9 mouse cellular contexts compared by ENCODE assay signal in genomic region chr2:153475114-153476112, GRCm38 (mm10). TPM values are rescaled to one million over a fixed set of nuclear protein-coding genes. Genes with fewer than 3 reads are reported as not detected.
DNase-seq lines count a peak whose midpoint lies in the region; ATAC-seq lines count a peak whose summit lies in the region.
"Had no signal": no experiment of that assay in that cellular context is flagged by ENCODE, and none has a peak within 500 bp of the region (broad histone marks: within the 10 kb centered on the region; RNA-seq: fewer than 3 reads in every experiment).

No protein-coding gene starts in this region.

- H3K4me1 ChIP-seq in lung, embryonic 16.5 days (replicated peaks; ENCODE audit: control insufficient read depth, insufficient read depth, low read length): peaks cover 23% of the 10 kb centered on the region
- H3K4me1 ChIP-seq in embryonic facial prominence, embryonic 10.5 days: peaks cover 52% of the 10 kb centered on the region
- peaks cover 40% of the 10 kb centered on the region for H3K4me1 ChIP-seq in liver, embryonic 15.5 days (replicated peaks)

- no peaks in the 10 kb centered on the region for H3K9me3 ChIP-seq in lung, embryonic 16.5 days (ENCODE audit: control insufficient read depth, low read length)
- no peaks in the 10 kb centered on the region for H3K9me3 ChIP-seq in embryonic facial prominence, embryonic 10.5 days
- no peaks in the 10 kb centered on the region for H3K9me3 ChIP-seq in liver, embryonic 15.5 days (replicated peaks)
- H3K9me3 ChIP-seq: megakaryocyte, embryonic 14.5 days had no signal

- WGBS in lung, embryonic 16.5 days: 6% methylated on average over 4 of the region's 4 CpGs
- 54% methylated on average over 4 of the region's 4 CpGs for WGBS in embryonic facial prominence, embryonic 10.5 days
- WGBS in liver, embryonic 15.5 days (ENCODE audit: insufficient replicate concordance): 52% methylated on average over 4 of the region's 4 CpGs

- H3K4me2 ChIP-seq in lung, embryonic 16.5 days (ENCODE audit: low read depth, low read length): no peak overlapping the region
- no peak overlapping the region for H3K4me2 ChIP-seq in liver, embryonic 15.5 days

- intact Hi-C loops in heart, postnatal 14 days (cut with DNase I): no loop called here
- intact Hi-C loops in gastrocnemius, postnatal 36 days (cut with DNase I): no loop called here

- H3K36me3 ChIP-seq in lung, embryonic 16.5 days (ENCODE audit: control insufficient read depth, insufficient read depth, low read length): no peaks in the 10 kb centered on the region
- no peaks in the 10 kb centered on the region for H3K36me3 ChIP-seq in embryonic facial prominence, embryonic 10.5 days (replicated peaks)
- H3K36me3 ChIP-seq in liver, embryonic 15.5 days (replicated peaks): peaks cover 23% of the 10 kb centered on the region; the same call in 1 of the 2 replicates

- H3K9ac ChIP-seq in lung, embryonic 16.5 days (ENCODE audit: low read length): peak overlapping the region; percentile 26; the same call in 1 of the 2 replicates
- no peak overlapping the region for H3K9ac ChIP-seq in liver, embryonic 15.5 days

- peak; percentile 71 for ATAC-seq in lung, embryonic 16.5 days (ENCODE audit: low read depth)
- no peak for ATAC-seq in liver, embryonic 15.5 days (ENCODE audit: insufficient read depth)

- H3K27ac ChIP-seq in lung, embryonic 16.5 days (ENCODE audit: low read length): peak overlapping the region; percentile 89
- peak overlapping the region; percentile 55 for H3K27ac ChIP-seq in embryonic facial prominence, embryonic 10.5 days (replicated peaks)
- peak overlapping the region; percentile 51 for H3K27ac ChIP-seq in liver, embryonic 15.5 days (replicated peaks)

- no peak for DNase-seq in lung, adult 18-20 months
- no peak for DNase-seq in embryonic facial prominence, embryonic 10.5 days (ENCODE audit: low spot score)
- peak; percentile 40 to 51 for DNase-seq in heart, postnatal 14 days
- DNase-seq in thymus, postnatal 4 days: no peak
- no peak for DNase-seq in gastrocnemius, postnatal 36 days
- DNase-seq in cerebellum, adult 9-10 months: no peak

- H3K4me3 ChIP-seq in lung, embryonic 16.5 days (ENCODE audit: low read length): no peak overlapping the region
- H3K4me3 ChIP-seq in embryonic facial prominence, embryonic 10.5 days: no peak overlapping the region
- H3K4me3 ChIP-seq in liver, embryonic 15.5 days (replicated peaks): no peak overlapping the region
- H3K4me3 ChIP-seq: megakaryocyte, embryonic 14.5 days had no signal

- H3K27me3 ChIP-seq in lung, embryonic 16.5 days (ENCODE audit: control insufficient read depth, insufficient read depth, low read depth, low read length): no peaks in the 10 kb centered on the region
- H3K27me3 ChIP-seq in embryonic facial prominence, embryonic 10.5 days (replicated peaks; ENCODE audit: low read depth, poor library complexity, severe bottlenecking): no peaks in the 10 kb centered on the region
- no peaks in the 10 kb centered on the region for H3K27me3 ChIP-seq in liver, embryonic 15.5 days
- H3K27me3 ChIP-seq: megakaryocyte, embryonic 14.5 days had no signal

RNA-seq across cellular contexts. Expression of gene 4930404H24Rik, which starts 17.2 kb away (rescaled TPM):
- not detected in 2 replicates for polyA plus RNA-seq in lung, embryonic 16.5 days (2015; fragmentation: Nextera tagmentation; extraction: Ambion mirVana)
- not detected in 2 replicates for polyA plus RNA-seq in embryonic facial prominence, embryonic 10.5 days (2016; fragmentation: Nextera tagmentation; extraction: Ambion mirVana)
- total RNA-seq in heart, postnatal 14 days (2021): not detected
- polyA plus RNA-seq in liver, embryonic 15.5 days (2015; fragmentation: Nextera tagmentation; extraction: Ambion mirVana): not detected in 2 replicates
- not detected for total RNA-seq in gastrocnemius, postnatal 36 days (2021)

RNA-seq across cellular contexts. Expression of gene Nol4l, which starts 54.4 kb away (rescaled TPM):
- polyA plus RNA-seq in lung, embryonic 16.5 days (2015; fragmentation: Nextera tagmentation; extraction: Ambion mirVana): 8.9 and 9.9 TPM in 2 replicates
- polyA plus RNA-seq in embryonic facial prominence, embryonic 10.5 days (2016; fragmentation: Nextera tagmentation; extraction: Ambion mirVana): 23.5 and 23.7 TPM in 2 replicates
- total RNA-seq in heart, postnatal 14 days (2021): 1 to 10 TPM; 6.2 to 6.4 TPM
- polyA plus RNA-seq in liver, embryonic 15.5 days (2015; fragmentation: Nextera tagmentation; extraction: Ambion mirVana): 4.7 and 4.9 TPM in 2 replicates
- 1 to 10 TPM in 1 of 2 experiments, under 1 TPM in 1; 0.94 to 1.0 TPM for total RNA-seq in gastrocnemius, postnatal 36 days (2021)

Comparison
In these comparisons a context has a peak if more than half of its experiments do, and no peak if none do; other contexts are left out.
1. DNase-seq: peak in heart, postnatal 14 days (2 of 2); none in lung, adult 18-20 months (0 of 2), embryonic facial prominence, embryonic 10.5 days (single experiment), thymus, postnatal 4 days (single experiment), gastrocnemius, postnatal 36 days (0 of 2) and cerebellum, adult 9-10 months (single experiment).
2. Peak in every context shown above with its lines, with median percentiles within 50 percentile points of each other: H3K27ac ChIP-seq.